Mouse (Mus musculus): ENCODE data around the gene Actr3b. TPM values are rescaled to one million over a fixed set of nuclear protein-coding genes. Genes with fewer than 3 reads are reported as not detected.
"Not testable (repeated sequence)": the region's sequence is repeated elsewhere in the genome, so short reads cannot be mapped to it uniquely, and the experiment has no call there.

The Actr3b gene
- polyA plus RNA-seq, 1 experiment from 2014 or later = 0.66 TPM

DNA sequence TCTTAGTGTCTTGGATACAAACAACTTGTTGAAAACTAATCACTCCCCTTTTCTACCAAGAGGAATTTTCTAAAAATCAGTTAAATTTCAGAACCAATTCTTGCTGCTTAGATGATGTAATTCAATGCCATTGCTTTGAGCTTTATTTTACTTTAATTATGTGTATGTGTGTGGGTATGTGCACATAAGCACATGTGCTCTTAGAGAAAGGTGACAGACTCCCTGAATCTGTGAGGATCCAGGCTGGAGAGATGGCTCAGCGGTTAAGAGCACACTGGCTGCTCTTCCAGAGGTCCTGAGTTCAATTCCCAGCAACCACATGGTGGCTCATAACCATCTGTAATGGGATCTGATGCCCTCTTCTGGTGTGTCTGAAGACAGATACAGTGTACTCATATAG, 20.9 kb upstream of the Actr3b start:
- not testable (repeated sequence) for H3K4me2 ChIP-seq (ENCODE audit: low read depth, low read length); H3K36me3 ChIP-seq (ENCODE audit: control insufficient read depth, insufficient read depth); H3K9me3 ChIP-seq (replicated peaks; ENCODE audit: control insufficient read depth, low read length); H3K27me3 ChIP-seq (ENCODE audit: control insufficient read depth, insufficient read depth, low read depth, low read length); H3K4me1 ChIP-seq (ENCODE audit: control insufficient read depth, low read depth, low read length); ATAC-seq (ENCODE audit: low read depth); H3K4me3 ChIP-seq (ENCODE audit: low read depth, low read length); H3K27ac ChIP-seq (ENCODE audit: low read length); H3K9ac ChIP-seq (ENCODE audit: low read depth, low read length)
- WGBS (ENCODE audit: insufficient replicate concordance) = 63% methylated on average over 1 of the region's 1 CpGs

DNA sequence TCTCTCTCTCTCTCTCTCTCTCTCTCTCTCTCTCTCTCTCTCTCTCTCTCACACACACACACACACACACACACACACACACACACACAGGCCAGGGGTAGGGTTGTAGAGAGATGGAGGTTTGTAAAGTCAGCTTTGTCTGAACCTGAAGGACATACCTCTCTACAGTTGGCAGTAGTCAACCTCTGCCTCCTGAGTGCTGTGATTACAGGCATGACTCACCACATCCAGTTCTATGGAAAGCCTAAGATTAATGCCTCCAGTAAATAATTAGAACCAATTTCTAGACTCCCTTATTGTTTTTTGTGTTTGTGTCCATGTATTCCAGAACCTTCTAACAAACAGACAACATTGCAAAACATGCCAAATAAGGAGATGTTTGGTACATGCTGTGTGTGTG, 11.9 kb upstream of the Actr3b start:
- no peak overlapping the region for H3K4me2 ChIP-seq (ENCODE audit: low read depth, low read length)
- H3K36me3 ChIP-seq (ENCODE audit: control insufficient read depth, insufficient read depth) = no peaks in the 10 kb centered on the region
- no peak overlapping the region for H3K4me3 ChIP-seq (ENCODE audit: low read depth, low read length)
- H3K4me1 ChIP-seq (ENCODE audit: control insufficient read depth, low read depth, low read length) = no peaks in the 10 kb centered on the region
- H3K9ac ChIP-seq (ENCODE audit: low read depth, low read length) = no peak overlapping the region
- no peaks in the 10 kb centered on the region for H3K9me3 ChIP-seq (replicated peaks; ENCODE audit: control insufficient read depth, low read length)
- no peaks in the 10 kb centered on the region for H3K27me3 ChIP-seq (ENCODE audit: control insufficient read depth, insufficient read depth, low read depth, low read length)
- ATAC-seq (ENCODE audit: low read depth) = no peak
- H3K27ac ChIP-seq (ENCODE audit: low read length) = no peak overlapping the region

DNA sequence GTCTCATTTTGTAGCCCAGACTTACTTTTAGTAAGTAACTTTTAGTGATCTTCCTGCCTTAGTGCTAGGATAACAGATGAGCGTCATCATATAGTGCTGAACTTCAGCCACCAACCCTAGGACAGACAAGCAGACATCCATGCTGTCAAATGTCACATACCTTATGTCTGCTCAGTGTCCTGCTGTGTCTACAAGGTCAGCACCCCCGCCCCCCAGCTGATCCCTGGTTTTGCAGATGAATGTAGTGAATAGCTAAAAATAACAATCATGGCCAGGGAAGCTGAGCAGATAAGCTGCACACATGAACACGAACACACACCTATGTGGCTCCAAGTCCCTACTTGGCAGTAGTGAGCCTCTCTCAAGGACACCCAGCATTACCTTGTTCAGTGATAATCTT, 11.2 kb upstream of the Actr3b start:
- no peak overlapping the region for H3K27ac ChIP-seq (ENCODE audit: low read length)
- WGBS (ENCODE audit: insufficient replicate concordance) = 45% methylated on average over 3 of the region's 3 CpGs
- no peak for ATAC-seq (ENCODE audit: low read depth)
- no peaks in the 10 kb centered on the region for H3K36me3 ChIP-seq (ENCODE audit: control insufficient read depth, insufficient read depth)
- H3K4me1 ChIP-seq (ENCODE audit: control insufficient read depth, low read depth, low read length) = no peaks in the 10 kb centered on the region
- no peak overlapping the region for H3K4me2 ChIP-seq (ENCODE audit: low read depth, low read length)
- H3K27me3 ChIP-seq (ENCODE audit: control insufficient read depth, insufficient read depth, low read depth, low read length) = no peaks in the 10 kb centered on the region
- no peak overlapping the region for H3K9ac ChIP-seq (ENCODE audit: low read depth, low read length)
- H3K4me3 ChIP-seq (ENCODE audit: low read depth, low read length) = no peak overlapping the region
- no peaks in the 10 kb centered on the region for H3K9me3 ChIP-seq (replicated peaks; ENCODE audit: control insufficient read depth, low read length)

DNA sequence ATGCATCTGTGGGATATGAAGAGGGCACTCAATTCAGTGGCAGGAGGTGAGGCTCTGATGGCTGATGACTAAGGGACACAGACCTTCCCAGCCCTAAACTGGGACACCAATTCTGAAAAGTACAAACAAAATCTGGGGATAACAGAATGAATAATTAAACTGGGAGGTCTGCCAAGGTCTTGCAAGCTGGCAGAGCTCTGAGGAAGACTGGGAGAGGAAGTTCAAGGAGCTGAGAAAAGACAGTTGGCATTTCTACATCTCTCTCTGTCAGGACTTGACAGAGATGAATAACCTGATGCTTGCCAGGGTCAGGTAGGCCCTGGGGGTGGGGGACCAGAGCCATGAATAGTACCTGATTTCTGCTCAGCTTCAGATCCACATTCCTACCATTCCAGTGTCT, 8.2 kb upstream of the Actr3b start:
- no peaks in the 10 kb centered on the region for H3K27me3 ChIP-seq (ENCODE audit: control insufficient read depth, insufficient read depth, low read depth, low read length)
- ATAC-seq (ENCODE audit: low read depth) = no peak
- no peak overlapping the region for H3K4me2 ChIP-seq (ENCODE audit: low read depth, low read length)
- no peaks in the 10 kb centered on the region for H3K36me3 ChIP-seq (ENCODE audit: control insufficient read depth, insufficient read depth)
- H3K9ac ChIP-seq (ENCODE audit: low read depth, low read length) = no peak overlapping the region
- no peak overlapping the region for H3K4me3 ChIP-seq (ENCODE audit: low read depth, low read length)
- H3K9me3 ChIP-seq (replicated peaks; ENCODE audit: control insufficient read depth, low read length) = no peaks in the 10 kb centered on the region
- H3K27ac ChIP-seq (ENCODE audit: low read length) = no peak overlapping the region
- H3K4me1 ChIP-seq (ENCODE audit: control insufficient read depth, low read depth, low read length) = no peaks in the 10 kb centered on the region

- ATAC-seq (ENCODE audit: low read depth) = no peak
- H3K27ac ChIP-seq (ENCODE audit: low read length) = no peak overlapping the region
- WGBS (ENCODE audit: insufficient replicate concordance) = 64% methylated on average over 5 of the region's 5 CpGs
- no peaks in the 10 kb centered on the region for H3K36me3 ChIP-seq (ENCODE audit: control insufficient read depth, insufficient read depth)
- no peaks in the 10 kb centered on the region for H3K4me1 ChIP-seq (ENCODE audit: control insufficient read depth, low read depth, low read length)
- no peaks in the 10 kb centered on the region for H3K27me3 ChIP-seq (ENCODE audit: control insufficient read depth, insufficient read depth, low read depth, low read length)
- no peaks in the 10 kb centered on the region for H3K9me3 ChIP-seq (replicated peaks; ENCODE audit: control insufficient read depth, low read length)
- no peak overlapping the region for H3K9ac ChIP-seq (ENCODE audit: low read depth, low read length)
- no peak overlapping the region for H3K4me2 ChIP-seq (ENCODE audit: low read depth, low read length)
- H3K4me3 ChIP-seq (ENCODE audit: low read depth, low read length) = no peak overlapping the region
Observed at GRCm38 (mm10) chr5:25752862-25753261, 6.9 kb upstream of the Actr3b start.

GRCm38 (mm10) chr5:25753556-25754235, 6.1 kb upstream of the Actr3b start:
- no peaks in the 10 kb centered on the region for H3K36me3 ChIP-seq (ENCODE audit: control insufficient read depth, insufficient read depth)
- no peak for ATAC-seq (ENCODE audit: low read depth)
- no peak overlapping the region for H3K4me3 ChIP-seq (ENCODE audit: low read depth, low read length)
- no peaks in the 10 kb centered on the region for H3K9me3 ChIP-seq (replicated peaks; ENCODE audit: control insufficient read depth, low read length)
- WGBS (ENCODE audit: insufficient replicate concordance) = 44% methylated on average over 8 of the region's 8 CpGs
- no peak overlapping the region for H3K9ac ChIP-seq (ENCODE audit: low read depth, low read length)
- H3K4me1 ChIP-seq (ENCODE audit: control insufficient read depth, low read depth, low read length) = no peaks in the 10 kb centered on the region
- H3K27me3 ChIP-seq (ENCODE audit: control insufficient read depth, insufficient read depth, low read depth, low read length) = no peaks in the 10 kb centered on the region
- H3K4me2 ChIP-seq (ENCODE audit: low read depth, low read length) = no peak overlapping the region
- no peak overlapping the region for H3K27ac ChIP-seq (ENCODE audit: low read length)

GRCm38 (mm10) chr5:25754236-25754766, 5.5 kb upstream of the Actr3b start:
- no peak for ATAC-seq (ENCODE audit: low read depth)
- 23% methylated on average over 2 of the region's 2 CpGs for WGBS (ENCODE audit: insufficient replicate concordance)
- Histone ChIP-seq H3K27me3 (ENCODE audit: control insufficient read depth, insufficient read depth, low read depth, low read length) (no peaks in the 10 kb centered on the region), H3K4me1 (ENCODE audit: control insufficient read depth, low read depth, low read length) (no peaks in the 10 kb centered on the region; the same call in 1 of the 2 replicates), H3K9ac (ENCODE audit: low read depth, low read length) (no peak overlapping the region), H3K36me3 (ENCODE audit: control insufficient read depth, insufficient read depth) (no peaks in the 10 kb centered on the region), H3K4me2 (ENCODE audit: low read depth, low read length) (no peak overlapping the region), H3K27ac (ENCODE audit: low read length) (no peak overlapping the region), H3K4me3 (ENCODE audit: low read depth, low read length) (no peak overlapping the region), H3K9me3 (replicated peaks; ENCODE audit: control insufficient read depth, low read length) (no peaks in the 10 kb centered on the region)

DNA sequence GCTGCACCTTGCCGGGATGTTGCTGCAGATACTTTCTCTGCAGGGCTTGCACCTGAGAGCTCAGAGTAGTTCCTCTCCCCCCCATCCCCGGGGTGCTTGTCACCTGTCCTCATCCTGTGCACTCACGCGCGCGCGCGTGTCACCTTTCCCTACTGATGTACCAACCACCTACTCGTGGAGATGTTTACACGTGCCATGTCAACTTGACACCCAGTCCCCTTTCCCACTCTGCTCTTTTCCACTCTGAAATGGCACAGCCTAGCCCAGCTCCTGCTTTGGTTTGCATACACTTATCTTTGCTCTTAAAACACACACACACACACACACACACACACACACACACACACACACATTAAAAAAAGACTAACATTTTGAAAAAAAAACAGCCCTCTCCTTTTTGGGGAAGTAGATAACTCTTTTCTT, 624 bp downstream of the Actr3b start:
- WGBS (ENCODE audit: insufficient replicate concordance) = 5% methylated on average over 10 of the region's 10 CpGs
- no peak overlapping the region for H3K27ac ChIP-seq (ENCODE audit: low read length)
- peak overlapping the region; percentile 63 for H3K4me3 ChIP-seq (ENCODE audit: low read depth, low read length)
- no peak overlapping the region for H3K9ac ChIP-seq (ENCODE audit: low read depth, low read length)
- no peaks in the 10 kb centered on the region for H3K36me3 ChIP-seq (ENCODE audit: control insufficient read depth, insufficient read depth)
- peak overlapping the region; percentile 80 for H3K4me2 ChIP-seq (ENCODE audit: low read depth, low read length)
- H3K4me1 ChIP-seq (ENCODE audit: control insufficient read depth, low read depth, low read length) = no peaks in the 10 kb centered on the region; the same call in 1 of the 2 replicates
- peaks cover 5% of the 10 kb centered on the region for H3K27me3 ChIP-seq (ENCODE audit: control insufficient read depth, insufficient read depth, low read depth, low read length)
- no peak for ATAC-seq (ENCODE audit: low read depth)
- H3K9me3 ChIP-seq (replicated peaks; ENCODE audit: control insufficient read depth, low read length) = no peaks in the 10 kb centered on the region

- no peak for ATAC-seq (ENCODE audit: low read depth)
- Histone ChIP-seq H3K4me2 (ENCODE audit: low read depth, low read length) (no peak overlapping the region), H3K36me3 (ENCODE audit: control insufficient read depth, insufficient read depth) (no peaks in the 10 kb centered on the region), H3K4me3 (ENCODE audit: low read depth, low read length) (no peak overlapping the region), H3K9ac (ENCODE audit: low read depth, low read length) (no peak overlapping the region), H3K27ac (ENCODE audit: low read length) (no peak overlapping the region), H3K4me1 (ENCODE audit: control insufficient read depth, low read depth, low read length) (no peaks in the 10 kb centered on the region; the same call in 1 of the 2 replicates), H3K9me3 (replicated peaks; ENCODE audit: control insufficient read depth, low read length) (no peaks in the 10 kb centered on the region), H3K27me3 (ENCODE audit: control insufficient read depth, insufficient read depth, low read depth, low read length) (peaks cover 5% of the 10 kb centered on the region)
- WGBS (ENCODE audit: insufficient replicate concordance) = 34% methylated on average over 3 of the region's 3 CpGs
Observed at GRCm38 (mm10) chr5:25760871-25761270, 1.1 kb downstream of the Actr3b start.

Measured in liver, embryonic 16.5 days (tissue).